Mouse (Mus musculus) heart, adult 9 months (tissue): ENCODE data around the gene Rnf225.

Source experiments
- DNase-seq, 2 experiments: peaks; one replicate each; pipeline ENCODE4 v3.0.0; 2022; ENCODE audit warnings: low spot score in 2 of 2

The Rnf225 gene

DNA sequence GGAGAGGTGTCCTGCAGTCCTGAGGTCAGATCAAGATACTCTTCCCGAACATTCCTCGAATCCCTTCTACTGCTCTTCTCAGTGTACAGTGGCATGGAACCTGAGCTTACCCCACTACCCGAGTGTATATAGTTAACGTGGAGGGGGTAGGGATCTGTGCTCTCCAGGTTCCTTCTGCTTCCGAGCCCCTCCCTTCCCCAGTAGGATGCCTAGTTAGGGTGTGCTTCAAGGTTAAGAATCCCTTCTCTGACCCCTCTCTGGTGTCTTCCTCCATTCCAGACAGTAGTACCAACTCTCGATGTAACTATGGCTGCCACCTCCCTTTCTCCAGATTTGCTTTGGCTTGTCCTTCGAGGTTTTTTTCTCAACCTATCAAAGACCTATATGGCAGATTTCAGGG lies 53.1 kb downstream of the Rnf225 start:
- no peak for DNase-seq
